In genomic region chr8:13664711-13665210, GRCm38 (mm10) we compare ENCODE assay signal across 28 mouse cellular contexts. TPM values are rescaled to one million over a fixed set of nuclear protein-coding genes. Genes with fewer than 3 reads are reported as not detected.
DNase-seq lines count a peak whose midpoint lies in the region; ATAC-seq and TF ChIP-seq lines count a peak whose summit lies in the region.
"Had no signal": no experiment of that assay in that cellular context is flagged by ENCODE, and none has a peak within 500 bp of the region (broad histone marks: within the 10 kb centered on the region; RNA-seq: fewer than 3 reads in every experiment).

No protein-coding gene starts in this region.

- no peaks in the 10 kb centered on the region for H3K36me3 ChIP-seq in heart, embryonic 14.5 days (ENCODE audit: control insufficient read depth, insufficient read depth, low read length)
- H3K36me3 ChIP-seq in embryonic facial prominence, embryonic 10.5 days (replicated peaks) = 0 out of 2 replicates have a peak, but pooled peaks cover 4% of the 10 kb centered on the region
- H3K36me3 ChIP-seq: embryonic facial prominence, embryonic 12.5 days; hindbrain, embryonic 13.5 days; limb, embryonic 12.5 days; lung, embryonic 15.5 days; midbrain, embryonic 12.5 days had no signal

- no peaks in the 10 kb centered on the region for H3K9me3 ChIP-seq in heart, embryonic 14.5 days (ENCODE audit: control insufficient read depth, low read length)
- H3K9me3 ChIP-seq in embryonic facial prominence, embryonic 10.5 days = no peaks in the 10 kb centered on the region
- H3K9me3 ChIP-seq: embryonic facial prominence, embryonic 12.5 days; hindbrain, embryonic 13.5 days; limb, embryonic 12.5 days; lung, embryonic 15.5 days; midbrain, embryonic 12.5 days; neural tube, embryonic 12.5 days had no signal

- peaks cover 56 to 59% of the 10 kb centered on the region in 2 experiments for H3K4me1 ChIP-seq in heart, embryonic 14.5 days (ENCODE audit: control insufficient read depth in 2 of 2, insufficient read depth in 2 of 2, low read length in 2 of 2)
- peaks cover 48% of the 10 kb centered on the region for H3K4me1 ChIP-seq in embryonic facial prominence, embryonic 10.5 days
- peaks cover 70% of the 10 kb centered on the region for H3K4me1 ChIP-seq in olfactory bulb, adult 2 months (ENCODE audit: control insufficient read depth, insufficient read depth, low read length)

- intact Hi-C loops in gastrocnemius, adult 2 months (cut with DNase I) = loop anchor here (2.0 kb wide), 1 partner anchor 14 kb away; no protein-coding TSS in a partner anchor
- intact Hi-C loops in left cerebral cortex, postnatal 14 days (cut with DNase I) = no loop called here
- intact Hi-C loops in gastrocnemius, postnatal 14 days (cut with DNase I; ENCODE audit: low total_unique reads) = no loop called here

- ATAC-seq in heart, embryonic 14.5 days (ENCODE audit: insufficient number of reproducible peaks, insufficient read depth, low FRiP score, low read depth) = no peak
- ATAC-seq: forebrain, embryonic 14.5 days; inflammation-experienced regulatory T-cells, adult 6 months had no signal

- 78% methylated on average over 6 of the region's 6 CpGs for WGBS in heart, embryonic 14.5 days
- 86% methylated on average over 6 of the region's 6 CpGs for WGBS in embryonic facial prominence, embryonic 10.5 days
- WGBS in olfactory bulb, adult 2 months = 61% methylated on average over 6 of the region's 6 CpGs

- TF ChIP-seq POLR2A in olfactory bulb, adult 2 months (IDR thresholded peaks at IDR 0.05; ENCODE audit: insufficient read depth, low read depth, low read length) = no peak

- H3K4me3 ChIP-seq in gastrocnemius, adult 2 months = no peak overlapping the region
- H3K4me3 ChIP-seq in heart, embryonic 14.5 days (ENCODE audit: control insufficient read depth in 1 of 2, insufficient read depth in 1 of 2, low read depth in 1 of 2, low read length in 2 of 2) = no peak overlapping the region
- no peak overlapping the region for H3K4me3 ChIP-seq in embryonic facial prominence, embryonic 10.5 days
- no peak overlapping the region for H3K4me3 ChIP-seq in olfactory bulb, adult 2 months (ENCODE audit: insufficient read depth, low read depth, low read length)
- H3K4me3 ChIP-seq: embryonic facial prominence, embryonic 12.5 days; erythroblast, embryonic 14.5 days; hindbrain, embryonic 13.5 days; left cerebral cortex, adult 2 months; limb, embryonic 12.5 days; lung, embryonic 15.5 days; midbrain, embryonic 12.5 days; neural tube, embryonic 12.5 days had no signal

- no peak overlapping the region for H3K4me2 ChIP-seq in heart, embryonic 14.5 days (ENCODE audit: low read length)
- H3K4me2 ChIP-seq: embryonic facial prominence, embryonic 12.5 days; hindbrain, embryonic 13.5 days; limb, embryonic 12.5 days; lung, embryonic 15.5 days; midbrain, embryonic 12.5 days; neural tube, embryonic 12.5 days had no signal

- no peak for DNase-seq in gastrocnemius, adult 2 months
- DNase-seq in gastrocnemius, postnatal 4 days (ENCODE audit: low spot score in 2 of 2) = no peak
- no peak for DNase-seq in heart, adult 18-20 months
- no peak for DNase-seq in embryonic facial prominence, embryonic 10.5 days (ENCODE audit: low spot score)
- no peak for DNase-seq in left cerebral cortex, postnatal 14 days (ENCODE audit: low spot score in 2 of 2)
- DNase-seq in gastrocnemius, postnatal 14 days = no peak
- DNase-seq: cerebellum, adult 9-11 months; gastrocnemius, postnatal 36 days; kidney, adult 2 months; kidney, postnatal 14 days; layer of hippocampus, adult 9-11 months; lung, postnatal 4 days; spleen, adult 18-20 months; thymus, adult 18-20 months had no signal

- peak overlapping the region; percentile 98 for H3K27ac ChIP-seq in gastrocnemius, adult 2 months
- peak overlapping the region in 1 of 2 experiments; percentile 80; a peak in 3 of 4 replicates for H3K27ac ChIP-seq in heart, embryonic 14.5 days (replicated peaks in 1 of 2; ENCODE audit: control insufficient read depth in 1 of 2, insufficient read depth in 1 of 2, low read depth in 2 of 2, low read length in 2 of 2)
- 0 out of 2 replicates have a peak overlapping the region, but pooled peaks have one; percentile 10 for H3K27ac ChIP-seq in embryonic facial prominence, embryonic 10.5 days (replicated peaks)
- 0 out of 2 replicates have a peak overlapping the region, but pooled peaks have one; percentile 13 for H3K27ac ChIP-seq in olfactory bulb, adult 2 months (ENCODE audit: insufficient read depth, low read depth, low read length)
- H3K27ac ChIP-seq: embryonic facial prominence, embryonic 12.5 days; hindbrain, embryonic 13.5 days; left cerebral cortex, adult 2 months; limb, embryonic 12.5 days; liver, embryonic 14.5 days; lung, embryonic 15.5 days; midbrain, embryonic 12.5 days; neural tube, embryonic 12.5 days had no signal

- H3K27me3 ChIP-seq in heart, embryonic 14.5 days (ENCODE audit: control insufficient read depth, insufficient read depth, low read length) = no peaks in the 10 kb centered on the region
- no peaks in the 10 kb centered on the region for H3K27me3 ChIP-seq in embryonic facial prominence, embryonic 10.5 days (replicated peaks; ENCODE audit: low read depth, poor library complexity, severe bottlenecking)
- H3K27me3 ChIP-seq: embryonic facial prominence, embryonic 12.5 days; hindbrain, embryonic 13.5 days; limb, embryonic 12.5 days; lung, embryonic 15.5 days; midbrain, embryonic 12.5 days; neural tube, embryonic 12.5 days had no signal

- no peak for TF ChIP-seq CTCF in gastrocnemius, adult 2 months (IDR thresholded peaks at IDR 0.05)
- no peak for TF ChIP-seq CTCF in olfactory bulb, adult 2 months (IDR thresholded peaks at IDR 0.05; ENCODE audit: insufficient read depth, low read depth, low read length)

- 0 out of 2 replicates have a peak overlapping the region, but pooled peaks have one; percentile 41 for H3K9ac ChIP-seq in heart, embryonic 14.5 days (ENCODE audit: low read length)
- H3K9ac ChIP-seq: embryonic facial prominence, embryonic 12.5 days; hindbrain, embryonic 13.5 days; limb, embryonic 12.5 days; liver, embryonic 14.5 days; lung, embryonic 15.5 days; midbrain, embryonic 12.5 days; neural tube, embryonic 12.5 days had no signal

RNA-seq across cellular contexts. Expression of gene Rasa3, which starts 12.6 kb away (rescaled TPM):
- 10 to 100 TPM in 1 of 2 experiments, 1 to 10 TPM in 1; 5.9 to 10.5 TPM for total RNA-seq in gastrocnemius, adult 2 months (2021)
- total RNA-seq in gastrocnemius, postnatal 4 days (2021) = 10 to 100 TPM; 41.5 to 43.1 TPM
- polyA plus RNA-seq in heart, embryonic 14.5 days (2014; fragmentation: Nextera tagmentation; extraction: Ambion mirVana) = 20.9 and 24.9 TPM in 2 replicates
- total RNA-seq in heart, adult 18-20 months (2021) = 10 to 100 TPM; 11.2 to 14.0 TPM
- 26.3 and 27.3 TPM in 2 replicates for polyA plus RNA-seq in embryonic facial prominence, embryonic 10.5 days (2016; fragmentation: Nextera tagmentation; extraction: Ambion mirVana)
- polyA plus RNA-seq in olfactory bulb, adult 2 months (2012; ENCODE audit: insufficient read depth, insufficient read length, low replicate concordance, missing spikeins) = not detected in 2 replicates
- 10 to 100 TPM; 61.2 to 61.6 TPM for total RNA-seq in left cerebral cortex, postnatal 14 days (2021)
- total RNA-seq in gastrocnemius, postnatal 14 days (2021) = 10 to 100 TPM; 18.5 to 18.8 TPM

RNA-seq across cellular contexts. Expression of gene Cfap97d2, which starts 40.9 kb away (rescaled TPM):
- total RNA-seq in gastrocnemius, adult 2 months (2021) = not detected
- not detected for total RNA-seq in gastrocnemius, postnatal 4 days (2021)
- polyA plus RNA-seq in heart, embryonic 14.5 days (2014; fragmentation: Nextera tagmentation; extraction: Ambion mirVana) = not detected in 2 replicates
- total RNA-seq in heart, adult 18-20 months (2021) = under 1 TPM in 1 of 2 experiments, not detected in 1; 0.26 TPM
- polyA plus RNA-seq in embryonic facial prominence, embryonic 10.5 days (2016; fragmentation: Nextera tagmentation; extraction: Ambion mirVana) = 0.24 and 0.70 TPM in 2 replicates
- polyA plus RNA-seq in olfactory bulb, adult 2 months (2012; ENCODE audit: insufficient read depth, insufficient read length, low replicate concordance, missing spikeins) = not detected in 2 replicates
- total RNA-seq in left cerebral cortex, postnatal 14 days (2021) = 1 to 10 TPM in 1 of 2 experiments, under 1 TPM in 1; 0.79 to 1.7 TPM
- total RNA-seq in gastrocnemius, postnatal 14 days (2021) = not detected
- total RNA-seq: gastrocnemius, postnatal 36 days; monocyte, adult 5-6 weeks had no signal
- polyA plus RNA-seq: erythroblast, embryonic 14.5 days; inflammation-experienced regulatory T-cells, adult 6 months; kidney, adult 2 months had no signal
